Mouse (Mus musculus): Measurements from ENCODE around the gene Rps6ka5. TPM values are rescaled to one million over a fixed set of nuclear protein-coding genes. Genes with fewer than 3 reads are reported as not detected.

The Rps6ka5 gene
- polyA plus RNA-seq, 1 experiment from 2014 or later: 1.2 TPM

DNA sequence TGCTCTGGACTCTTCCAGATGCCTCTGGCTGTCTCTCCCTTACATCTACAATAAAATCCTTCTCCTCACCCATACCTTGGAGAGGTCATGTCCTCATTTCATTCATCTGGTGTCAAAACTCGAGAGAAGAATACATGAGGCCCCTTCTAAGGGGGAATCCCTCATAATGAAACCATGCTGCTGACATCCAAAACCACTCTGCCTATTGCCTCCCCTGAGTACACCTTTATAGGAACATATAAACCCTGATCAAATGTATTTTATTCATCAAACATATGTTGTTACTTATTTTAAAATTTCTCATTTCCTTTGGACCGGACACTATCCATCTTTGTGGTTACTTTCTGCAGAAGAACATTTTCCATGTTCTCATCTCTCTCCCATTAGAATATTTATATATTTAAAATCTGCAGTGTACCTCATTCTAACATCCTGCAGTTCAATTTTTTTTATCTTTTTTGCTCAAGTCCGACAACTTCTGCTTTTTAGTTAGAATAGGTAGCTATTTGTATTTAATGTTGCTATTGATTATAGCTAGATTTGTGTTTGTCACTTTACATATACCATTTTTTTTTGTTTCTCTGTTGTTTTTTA is 101.8 kb downstream of the Rps6ka5 start:
- Histone ChIP-seq H3K36me3 (ENCODE audit: control insufficient read depth, insufficient read depth) (no peaks in the 10 kb centered on the region), H3K4me1 (replicated peaks; ENCODE audit: control insufficient read depth, insufficient read depth, low read length) (no peaks in the 10 kb centered on the region), H3K4me3 (ENCODE audit: low read depth, low read length) (no peak overlapping the region), H3K27ac (ENCODE audit: low read depth, low read length) (no peak overlapping the region), H3K9ac (ENCODE audit: low read depth, low read length) (no peak overlapping the region), H3K9me3 (ENCODE audit: control insufficient read depth) (no peaks in the 10 kb centered on the region), H3K4me2 (replicated peaks; ENCODE audit: low read depth) (no peak overlapping the region), H3K27me3 (replicated peaks; ENCODE audit: control insufficient read depth, insufficient read depth, low read length) (no peaks in the 10 kb centered on the region)
- no peak for ATAC-seq
- TF ChIP-seq CTCF (IDR thresholded peaks at IDR 0.05; ENCODE audit: low read depth): no peak
- WGBS: 81% methylated on average over 3 of the region's 3 CpGs

DNA sequence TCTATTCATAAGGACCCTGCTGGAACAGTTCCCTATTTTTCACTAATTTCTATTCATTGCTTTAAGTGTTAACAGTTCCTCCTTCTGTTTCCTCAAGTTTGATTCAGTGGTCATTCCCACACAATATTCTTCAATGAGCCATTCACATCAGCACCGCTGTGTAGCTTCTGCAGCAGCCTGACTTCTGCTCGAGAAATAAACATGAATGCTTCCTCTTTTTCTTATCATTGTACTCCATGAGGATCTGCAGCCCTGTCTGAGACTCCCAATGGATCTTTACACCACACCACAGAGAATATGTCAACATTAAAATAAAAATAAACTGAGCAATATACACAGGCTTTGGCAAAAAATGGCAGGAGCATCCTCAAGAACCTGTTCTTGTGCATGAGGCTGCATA is 111.5 kb downstream of the Rps6ka5 start:
- H3K4me3 ChIP-seq (ENCODE audit: low read depth, low read length): no peak overlapping the region
- H3K27ac ChIP-seq (ENCODE audit: low read depth, low read length): no peak overlapping the region
- no peak for ATAC-seq
- H3K9me3 ChIP-seq (ENCODE audit: control insufficient read depth): no peaks in the 10 kb centered on the region
- H3K9ac ChIP-seq (ENCODE audit: low read depth, low read length): no peak overlapping the region
- no peak for TF ChIP-seq CTCF (IDR thresholded peaks at IDR 0.05; ENCODE audit: low read depth)
- no peaks in the 10 kb centered on the region for H3K27me3 ChIP-seq (replicated peaks; ENCODE audit: control insufficient read depth, insufficient read depth, low read length)
- 61% methylated on average over 2 of the region's 2 CpGs for WGBS
- H3K4me2 ChIP-seq (replicated peaks; ENCODE audit: low read depth): no peak overlapping the region
- no peaks in the 10 kb centered on the region for H3K36me3 ChIP-seq (ENCODE audit: control insufficient read depth, insufficient read depth)
- H3K4me1 ChIP-seq (replicated peaks; ENCODE audit: control insufficient read depth, insufficient read depth, low read length): no peaks in the 10 kb centered on the region

DNA sequence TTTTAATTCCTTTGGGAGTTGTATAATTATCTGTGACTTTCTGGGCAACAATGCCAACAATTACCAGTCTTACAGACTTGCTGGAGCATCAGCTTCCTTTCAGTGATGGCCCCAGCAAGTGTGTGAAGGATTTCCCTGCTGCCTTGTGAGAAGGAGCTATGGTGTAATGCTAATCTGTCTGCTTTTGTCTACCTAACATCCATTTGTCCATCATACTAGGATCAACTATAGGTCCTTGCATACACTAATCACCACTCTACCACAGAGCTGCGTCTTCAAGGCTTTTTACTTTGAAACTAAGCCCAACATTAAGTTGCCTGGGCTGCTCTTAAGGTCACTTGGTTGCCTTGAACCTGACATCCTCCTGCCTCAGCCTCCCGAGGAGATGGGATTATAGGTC is 112.9 kb downstream of the Rps6ka5 start:
- WGBS: 78% methylated on average over 2 of the region's 2 CpGs
- Histone ChIP-seq H3K27me3 (replicated peaks; ENCODE audit: control insufficient read depth, insufficient read depth, low read length) (no peaks in the 10 kb centered on the region), H3K9me3 (ENCODE audit: control insufficient read depth) (no peaks in the 10 kb centered on the region), H3K4me2 (replicated peaks; ENCODE audit: low read depth) (no peak overlapping the region), H3K4me3 (ENCODE audit: low read depth, low read length) (no peak overlapping the region), H3K36me3 (ENCODE audit: control insufficient read depth, insufficient read depth) (no peaks in the 10 kb centered on the region), H3K9ac (ENCODE audit: low read depth, low read length) (no peak overlapping the region), H3K4me1 (replicated peaks; ENCODE audit: control insufficient read depth, insufficient read depth, low read length) (no peaks in the 10 kb centered on the region), H3K27ac (ENCODE audit: low read depth, low read length) (no peak overlapping the region)
- no peak for TF ChIP-seq CTCF (IDR thresholded peaks at IDR 0.05; ENCODE audit: low read depth)
- ATAC-seq: no peak

DNA sequence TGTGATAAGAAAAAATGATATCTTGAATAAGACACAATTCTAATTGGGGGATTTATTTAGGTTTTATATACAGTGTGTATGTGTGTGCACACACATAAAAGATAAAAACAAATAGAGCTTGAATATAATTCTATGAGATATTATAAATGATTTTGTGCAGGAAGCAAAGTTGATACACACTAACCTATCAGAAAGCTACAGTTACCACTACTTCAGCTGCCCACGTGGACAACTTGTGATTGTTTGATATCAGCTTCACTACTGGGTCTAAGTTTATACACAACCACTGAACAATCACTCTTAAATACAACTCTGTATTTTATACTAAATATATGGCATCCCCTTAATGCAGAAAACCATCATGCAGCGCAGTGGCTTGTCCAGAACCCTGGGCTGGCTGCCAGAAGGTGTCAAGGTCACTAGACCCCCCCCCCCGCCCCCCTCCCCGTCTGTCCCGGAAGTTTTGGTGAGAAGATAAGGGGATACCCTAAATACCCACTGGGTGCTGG is 113.5 kb downstream of the Rps6ka5 start:
- no peak overlapping the region for H3K4me2 ChIP-seq (replicated peaks; ENCODE audit: low read depth)
- H3K27me3 ChIP-seq (replicated peaks; ENCODE audit: control insufficient read depth, insufficient read depth, low read length): no peaks in the 10 kb centered on the region
- H3K36me3 ChIP-seq (ENCODE audit: control insufficient read depth, insufficient read depth): no peaks in the 10 kb centered on the region
- no peak overlapping the region for H3K4me3 ChIP-seq (ENCODE audit: low read depth, low read length)
- H3K9ac ChIP-seq (ENCODE audit: low read depth, low read length): no peak overlapping the region
- TF ChIP-seq CTCF (IDR thresholded peaks at IDR 0.05; ENCODE audit: low read depth): no peak
- H3K27ac ChIP-seq (ENCODE audit: low read depth, low read length): no peak overlapping the region
- H3K4me1 ChIP-seq (replicated peaks; ENCODE audit: control insufficient read depth, insufficient read depth, low read length): no peaks in the 10 kb centered on the region
- no peaks in the 10 kb centered on the region for H3K9me3 ChIP-seq (ENCODE audit: control insufficient read depth)
- no peak for ATAC-seq
- WGBS: 54% methylated on average over 5 of the region's 5 CpGs

DNA sequence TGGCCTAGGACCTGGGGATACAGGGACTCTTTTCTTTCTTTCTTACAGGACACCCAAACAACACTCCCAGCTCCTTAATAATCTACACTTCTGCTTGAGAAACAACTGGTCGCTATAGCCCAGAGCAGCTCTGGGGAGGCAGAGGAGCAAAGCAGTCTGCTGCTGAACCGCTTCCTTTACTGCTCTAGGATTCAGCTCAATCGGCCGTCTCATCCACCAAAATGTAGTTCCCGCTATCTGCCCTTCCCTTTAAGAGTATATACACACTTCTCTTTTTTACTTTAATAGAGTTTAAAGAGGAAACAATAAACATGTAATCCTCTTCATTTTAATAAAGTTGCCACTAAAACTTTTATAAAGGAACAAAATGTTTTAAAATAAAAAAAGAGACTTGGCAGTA is 117.0 kb downstream of the Rps6ka5 start:
- no peak overlapping the region for H3K4me2 ChIP-seq (replicated peaks; ENCODE audit: low read depth)
- no peak for ATAC-seq
- no peaks in the 10 kb centered on the region for H3K36me3 ChIP-seq (ENCODE audit: control insufficient read depth, insufficient read depth)
- no peak overlapping the region for H3K9ac ChIP-seq (ENCODE audit: low read depth, low read length)
- no peak overlapping the region for H3K4me3 ChIP-seq (ENCODE audit: low read depth, low read length)
- no peaks in the 10 kb centered on the region for H3K27me3 ChIP-seq (replicated peaks; ENCODE audit: control insufficient read depth, insufficient read depth, low read length)
- no peaks in the 10 kb centered on the region for H3K4me1 ChIP-seq (replicated peaks; ENCODE audit: control insufficient read depth, insufficient read depth, low read length)
- no peak for TF ChIP-seq CTCF (IDR thresholded peaks at IDR 0.05; ENCODE audit: low read depth)
- no peak overlapping the region for H3K27ac ChIP-seq (ENCODE audit: low read depth, low read length)
- WGBS: 88% methylated on average over 5 of the region's 5 CpGs
- H3K9me3 ChIP-seq (ENCODE audit: control insufficient read depth): no peaks in the 10 kb centered on the region

DNA sequence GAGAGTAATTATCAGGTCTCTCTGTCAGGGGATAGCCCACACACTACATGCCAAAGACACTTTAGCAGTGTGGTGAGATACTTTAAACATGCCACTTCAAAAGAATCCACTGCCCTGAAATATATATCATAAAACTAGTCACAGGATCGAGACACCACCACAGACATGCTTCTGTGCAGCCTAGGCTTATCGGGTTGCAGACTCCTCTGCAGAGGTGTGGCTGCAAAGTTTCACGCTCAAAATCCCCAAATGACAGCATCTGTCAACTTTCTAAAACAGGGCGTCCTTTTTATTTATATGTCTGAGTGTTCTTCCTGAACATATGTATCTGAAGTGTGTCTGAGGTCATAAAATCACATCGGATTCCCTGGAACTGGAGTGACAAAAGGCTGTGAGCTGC is 117.7 kb downstream of the Rps6ka5 start:
- no peaks in the 10 kb centered on the region for H3K9me3 ChIP-seq (ENCODE audit: control insufficient read depth)
- no peak for ATAC-seq
- no peak overlapping the region for H3K9ac ChIP-seq (ENCODE audit: low read depth, low read length)
- H3K4me2 ChIP-seq (replicated peaks; ENCODE audit: low read depth): no peak overlapping the region
- H3K4me1 ChIP-seq (replicated peaks; ENCODE audit: control insufficient read depth, insufficient read depth, low read length): no peaks in the 10 kb centered on the region
- H3K27ac ChIP-seq (ENCODE audit: low read depth, low read length): no peak overlapping the region
- TF ChIP-seq CTCF (IDR thresholded peaks at IDR 0.05; ENCODE audit: low read depth): no peak
- WGBS: 62% methylated on average over 5 of the region's 5 CpGs
- no peaks in the 10 kb centered on the region for H3K36me3 ChIP-seq (ENCODE audit: control insufficient read depth, insufficient read depth)
- H3K4me3 ChIP-seq (ENCODE audit: low read depth, low read length): no peak overlapping the region
- H3K27me3 ChIP-seq (replicated peaks; ENCODE audit: control insufficient read depth, insufficient read depth, low read length): no peaks in the 10 kb centered on the region

GRCm38 (mm10) chr12:100606733-100607132 is 120.0 kb downstream of the Rps6ka5 start:
- Histone ChIP-seq H3K4me3 (ENCODE audit: low read depth, low read length) (no peak overlapping the region), H3K27me3 (replicated peaks; ENCODE audit: control insufficient read depth, insufficient read depth, low read length) (no peaks in the 10 kb centered on the region), H3K9ac (ENCODE audit: low read depth, low read length) (no peak overlapping the region), H3K4me2 (replicated peaks; ENCODE audit: low read depth) (no peak overlapping the region), H3K36me3 (ENCODE audit: control insufficient read depth, insufficient read depth) (no peaks in the 10 kb centered on the region), H3K27ac (ENCODE audit: low read depth, low read length) (no peak overlapping the region), H3K4me1 (replicated peaks; ENCODE audit: control insufficient read depth, insufficient read depth, low read length) (no peaks in the 10 kb centered on the region), H3K9me3 (ENCODE audit: control insufficient read depth) (no peaks in the 10 kb centered on the region)
- TF ChIP-seq CTCF (IDR thresholded peaks at IDR 0.05; ENCODE audit: low read depth): peak; percentile 69
- 92% methylated on average over 1 of the region's 1 CpGs for WGBS
- ATAC-seq: no peak

All from intestine, postnatal 0 days (tissue).